Mouse (Mus musculus) stomach, embryonic 16.5 days (tissue): ENCODE results near the gene Elane. TPM values are rescaled to one million over a fixed set of nuclear protein-coding genes. Genes with fewer than 3 reads are reported as not detected.

Experiments used
- ATAC-seq: fragments of 200-750 bp; cut with Nextera tagmentation; 2 replicates; pipeline ENCODE4 v1.8.0; 2017; ENCODE audit warnings: moderate number of reproducible peaks, moderate TSS enrichment; ENCODE audit not compliant: insufficient read depth, low FRiP score
- H3K27ac ChIP-seq: fragments of 300-500 bp; sonication (generic); 2 replicates; pipeline ENCODE4 v1.5.1; 2014; ENCODE audit warnings: low read length
- H3K27me3 ChIP-seq: fragments of 300-500 bp; sonication (generic); 2 replicates; pipeline ENCODE4 v1.6.1; 2014; ENCODE audit warnings: low read length, control low read depth, mixed read lengths; ENCODE audit not compliant: control insufficient read depth, insufficient read depth
- H3K36me3 ChIP-seq: fragments of 300-500 bp; sonication (generic); 2 replicates; pipeline ENCODE4 v1.6.1; 2014; ENCODE audit warnings: low read length; ENCODE audit not compliant: control insufficient read depth, insufficient read depth
- H3K4me1 ChIP-seq: fragments of 300-500 bp; sonication (generic); 2 replicates; pipeline ENCODE4 v1.6.1; 2014; ENCODE audit warnings: low read length, control low read depth, mixed read lengths; ENCODE audit not compliant: control insufficient read depth, insufficient read depth
- H3K4me2 ChIP-seq: fragments of 300-500 bp; sonication (generic); 2 replicates; pipeline ENCODE4 v1.6.1; 2014; ENCODE audit warnings: low read depth, low read length, mixed read lengths
- H3K4me3 ChIP-seq: fragments of 300-500 bp; sonication (generic); replicated peaks from 2 replicates; pipeline ENCODE4 v1.5.1; 2014; ENCODE audit warnings: mild to moderate bottlenecking, low read length
- H3K9ac ChIP-seq: fragments of 300-500 bp; sonication (generic); 2 replicates; pipeline ENCODE4 v1.6.1; 2014; ENCODE audit warnings: low read length
- H3K9me3 ChIP-seq: fragments of 300-500 bp; sonication (generic); replicated peaks from 2 replicates; pipeline ENCODE4 v1.6.1; 2016; ENCODE audit warnings: low read length, control low read depth; ENCODE audit not compliant: control insufficient read depth
- WGBS: fragments of 180-500 bp; shearing (Covaris S2); extraction: QIAGEN DNeasy Blood & Tissue Kit; methylation state at CpG from one replicate; pipeline ENCODE4 v1.1.7; 2014; 5-methylcytosine and 5-hydroxymethylcytosine counted together
- polyA plus RNA-seq: library from polyadenylated mRNA; unstranded; fragments of >200 nt; fragmentation: Nextera tagmentation; extraction: Ambion mirVana; gene quantifications from 2 replicates; pipeline ENCODE4 v1.2.1, GENCODE M21; 2015

Elane gene
- polyA plus RNA-seq, 1 experiment from 2014 or later: 9.8 TPM

- Histone ChIP-seq H3K36me3 (peaks cover 42% of the 10 kb centered on the region), H3K4me3 (no peak overlapping the region), H3K4me1 (peaks cover 22% of the 10 kb centered on the region), H3K27ac (no peak overlapping the region), H3K9ac (no peak overlapping the region), H3K4me2 (no peak overlapping the region), H3K27me3 (no peaks in the 10 kb centered on the region), H3K9me3 (no peaks in the 10 kb centered on the region)
- no peak for ATAC-seq
- 57% methylated on average over 10 of the region's 10 CpGs for whole genome bisulfite sequencing
Measured at GRCm38 (mm10) chr10:79862925-79863324, 23.1 kb upstream of the Elane start.

- WGBS: 46% methylated on average over 10 of the region's 10 CpGs
- H3K4me1 ChIP-seq: 0 out of 2 replicates have a peak, but pooled peaks cover 7% of the 10 kb centered on the region
- H3K27ac ChIP-seq: no peak overlapping the region; the same call in 1 of the 2 replicates
- H3K36me3 ChIP-seq: peaks cover 37% of the 10 kb centered on the region
- no peaks in the 10 kb centered on the region for H3K27me3 ChIP-seq
- H3K4me3 ChIP-seq: no peak overlapping the region
- H3K9ac ChIP-seq: no peak overlapping the region
- no peak overlapping the region for H3K4me2 ChIP-seq
- no peaks in the 10 kb centered on the region for H3K9me3 ChIP-seq
- peak; percentile 8; the same call in 1 of the 2 replicates for ATAC-seq
Measured at GRCm38 (mm10) chr10:79864351-79865188, 21.5 kb upstream of the Elane start.

DNA sequence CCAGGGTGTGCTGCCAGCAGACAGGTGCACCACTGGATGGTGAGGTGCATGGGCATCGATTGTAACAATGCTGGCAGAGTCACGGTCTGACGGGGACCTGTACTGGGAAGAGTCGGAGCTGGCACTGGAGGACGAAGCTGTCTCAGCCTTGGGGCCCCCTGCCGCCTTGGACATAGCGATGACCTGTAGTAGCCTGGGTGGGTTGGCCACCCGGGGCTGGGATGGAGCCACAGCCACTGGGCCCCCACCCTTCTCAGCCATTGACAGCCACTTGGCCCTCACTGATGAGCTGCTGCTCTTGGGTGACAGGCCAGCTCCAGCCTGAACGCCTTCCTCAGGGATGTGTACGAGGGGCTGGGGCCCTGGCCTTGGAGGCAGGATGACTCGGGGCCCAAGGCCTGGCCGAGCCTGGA is 20.9 kb upstream of the Elane start:
- Histone ChIP-seq H3K9me3 (no peaks in the 10 kb centered on the region), H3K4me3 (no peak overlapping the region), H3K4me2 (no peak overlapping the region), H3K36me3 (peaks cover 31% of the 10 kb centered on the region), H3K4me1 (0 out of 2 replicates have a peak, but pooled peaks cover 5% of the 10 kb centered on the region), H3K27me3 (no peaks in the 10 kb centered on the region), H3K9ac (no peak overlapping the region), H3K27ac (no peak overlapping the region; the same call in 1 of the 2 replicates)
- 0 out of 2 replicates have a peak, but pooled peaks have one; percentile 4 for ATAC-seq
- 56% methylated on average over 12 of the region's 12 CpGs for WGBS

DNA sequence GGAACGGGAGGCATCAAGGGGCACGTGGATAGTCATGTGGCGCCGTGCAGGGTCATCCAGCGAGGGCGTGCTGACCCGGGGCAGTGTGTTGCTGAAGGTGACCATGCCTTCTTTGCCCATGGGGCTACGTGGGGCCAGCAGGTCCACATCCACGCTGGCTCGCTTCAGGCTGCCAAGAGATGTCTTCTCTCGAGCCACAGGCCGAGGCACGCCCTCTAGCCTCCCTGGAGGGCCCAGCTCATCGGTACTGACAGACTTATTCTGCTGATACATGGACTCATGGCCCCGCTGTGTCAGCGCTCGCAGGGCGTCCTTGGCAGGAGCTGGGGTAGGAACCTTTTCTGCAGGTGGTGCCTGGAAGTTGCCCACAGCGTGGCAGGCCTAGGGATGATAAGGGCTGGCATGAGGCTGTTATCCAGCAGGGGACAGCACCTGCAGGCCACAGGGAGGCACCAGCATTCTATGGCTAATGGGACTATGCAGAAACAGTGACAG is 20.2 kb upstream of the Elane start:
- WGBS: 64% methylated on average over 19 of the region's 19 CpGs
- H3K27ac ChIP-seq: no peak overlapping the region; the same call in 1 of the 2 replicates

DNA sequence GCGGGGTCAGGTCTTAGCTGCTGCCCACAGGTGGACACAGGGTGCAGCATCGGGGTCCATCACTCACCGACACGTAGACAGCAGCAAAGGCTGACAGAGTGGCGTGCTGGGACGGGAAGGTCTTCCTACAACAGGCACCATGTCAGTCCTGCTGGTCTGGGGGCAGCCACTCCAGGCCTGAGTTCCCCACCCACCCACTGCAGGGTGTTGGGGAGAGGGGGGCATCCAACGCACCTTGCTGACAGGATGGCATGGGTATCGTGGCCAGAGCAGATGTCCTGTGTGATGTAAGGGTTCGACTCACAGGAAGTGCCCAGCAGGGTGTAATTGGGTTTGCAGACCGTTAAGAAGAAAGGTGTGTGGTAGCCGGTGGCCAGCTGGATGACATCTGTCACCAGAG is 19.4 kb upstream of the Elane start:
- no peak for ATAC-seq
- no peaks in the 10 kb centered on the region for H3K27me3 ChIP-seq
- 72% methylated on average over 11 of the region's 11 CpGs for WGBS
- no peak overlapping the region for H3K4me2 ChIP-seq
- 0 out of 2 replicates have a peak, but pooled peaks cover 3% of the 10 kb centered on the region for H3K4me1 ChIP-seq
- no peak overlapping the region for H3K4me3 ChIP-seq
- H3K27ac ChIP-seq: no peak overlapping the region
- H3K9ac ChIP-seq: no peak overlapping the region
- H3K36me3 ChIP-seq: peaks cover 19% of the 10 kb centered on the region
- H3K9me3 ChIP-seq: no peaks in the 10 kb centered on the region

More for the DNA sequence above, 20.2 kb upstream of the Elane start:
- Histone ChIP-seq H3K27me3 (no peaks in the 10 kb centered on the region), H3K4me1 (0 out of 2 replicates have a peak, but pooled peaks cover 3% of the 10 kb centered on the region), H3K4me3 (no peak overlapping the region), H3K9ac (no peak overlapping the region), H3K36me3 (peaks cover 24% of the 10 kb centered on the region), H3K9me3 (no peaks in the 10 kb centered on the region), H3K4me2 (no peak overlapping the region)
- no peak for ATAC-seq

DNA sequence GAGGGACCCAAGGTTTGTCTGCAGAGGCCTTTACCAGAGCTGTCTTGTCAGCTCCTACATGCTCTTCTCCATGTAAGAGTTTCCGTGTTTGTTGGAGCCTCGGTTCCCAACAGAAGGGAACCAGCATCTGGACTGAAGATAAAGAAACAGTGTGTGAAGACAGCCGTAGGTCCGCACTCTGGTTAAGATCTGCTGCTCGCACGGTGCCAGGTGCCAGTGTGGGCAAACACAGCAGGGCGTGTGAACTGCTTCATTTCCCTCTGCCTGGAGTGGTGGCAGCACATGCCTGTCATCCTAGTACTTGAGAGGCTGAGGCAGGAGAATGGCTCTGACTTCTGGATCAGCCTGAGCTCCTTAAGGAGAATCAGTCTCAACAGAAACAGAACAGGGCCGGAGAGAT is 14.2 kb upstream of the Elane start:
- Histone ChIP-seq H3K9me3 (no peaks in the 10 kb centered on the region), H3K4me1 (peaks cover 8% of the 10 kb centered on the region), H3K36me3 (no peaks in the 10 kb centered on the region), H3K27ac (no peak overlapping the region), H3K4me2 (no peak overlapping the region), H3K27me3 (no peaks in the 10 kb centered on the region), H3K9ac (no peak overlapping the region), H3K4me3 (no peak overlapping the region)
- 84% methylated on average over 8 of the region's 8 CpGs for WGBS
- ATAC-seq: no peak

GRCm38 (mm10) chr10:79872862-79873261 is 13.2 kb upstream of the Elane start:
- ATAC-seq: no peak
- Histone ChIP-seq H3K27me3 (no peaks in the 10 kb centered on the region), H3K4me2 (no peak overlapping the region), H3K36me3 (no peaks in the 10 kb centered on the region), H3K4me1 (peaks cover 8% of the 10 kb centered on the region), H3K9ac (no peak overlapping the region), H3K9me3 (no peaks in the 10 kb centered on the region), H3K4me3 (no peak overlapping the region; the same call in 1 of the 2 replicates), H3K27ac (no peak overlapping the region)
- WGBS: 37% methylated on average over 3 of the region's 3 CpGs

DNA sequence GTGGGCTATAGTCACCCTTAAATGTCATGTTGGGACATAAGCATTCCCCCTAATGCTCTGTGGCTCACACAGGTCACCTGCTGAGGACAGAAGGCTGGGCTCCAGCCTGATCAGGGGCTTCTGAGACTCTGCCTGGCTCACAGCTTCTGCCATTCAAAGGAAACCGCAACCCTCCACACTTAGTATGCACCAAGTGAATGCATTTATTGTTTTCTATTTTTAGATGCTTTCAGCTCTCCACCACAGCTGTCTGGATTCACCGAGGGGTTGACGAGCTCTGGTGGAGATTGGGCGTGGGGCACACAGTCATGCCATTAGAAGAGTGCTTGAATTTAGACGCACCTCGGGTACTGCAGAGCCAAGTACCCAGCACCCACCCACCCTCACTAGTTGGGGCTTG is 12.7 kb upstream of the Elane start:
- H3K4me3 ChIP-seq: peak overlapping the region; percentile 67
- no peak for ATAC-seq
- H3K9ac ChIP-seq: peak overlapping the region; percentile 85
- H3K36me3 ChIP-seq: no peaks in the 10 kb centered on the region
- H3K27ac ChIP-seq: no peak overlapping the region
- no peaks in the 10 kb centered on the region for H3K9me3 ChIP-seq
- H3K4me2 ChIP-seq: peak overlapping the region; percentile 99
- H3K4me1 ChIP-seq: peaks cover 8% of the 10 kb centered on the region
- WGBS: 10% methylated on average over 6 of the region's 6 CpGs
- no peaks in the 10 kb centered on the region for H3K27me3 ChIP-seq

DNA sequence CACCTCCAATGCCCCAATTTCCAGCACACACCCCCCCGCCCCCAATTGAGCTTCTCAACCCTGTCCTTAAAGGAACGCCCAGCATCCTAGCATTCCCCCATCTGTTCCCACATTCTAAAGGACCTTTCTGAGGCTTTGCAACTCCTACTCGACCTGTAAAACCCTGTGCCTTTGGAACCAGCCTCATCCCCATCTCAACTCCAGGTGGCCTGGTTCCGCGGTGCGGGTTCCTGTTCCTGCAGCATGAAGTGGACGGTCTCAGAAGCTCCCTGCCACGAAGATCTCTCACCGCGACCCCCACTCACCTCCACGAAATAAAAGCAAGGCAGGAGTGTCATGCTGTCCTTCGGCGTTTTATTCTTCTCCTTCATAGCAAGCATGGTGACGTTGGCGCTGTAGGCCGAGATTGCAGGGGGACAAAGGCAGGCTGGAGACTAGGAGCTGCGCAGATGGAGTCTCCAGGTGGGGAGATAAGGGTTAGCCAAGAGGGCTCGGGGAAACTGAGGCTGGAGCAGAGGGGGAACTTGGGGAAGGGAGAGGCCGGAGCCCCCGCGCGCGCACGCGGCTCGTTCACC is 12.2 kb upstream of the Elane start:
- Histone ChIP-seq H3K4me3 (peak overlapping the region; percentile 67), H3K27ac (0 out of 2 replicates have a peak overlapping the region, but pooled peaks have one; percentile 16), H3K9ac (peak overlapping the region; percentile 85), H3K27me3 (no peaks in the 10 kb centered on the region), H3K9me3 (no peaks in the 10 kb centered on the region), H3K4me2 (peak overlapping the region; percentile 99), H3K4me1 (peaks cover 8% of the 10 kb centered on the region), H3K36me3 (no peaks in the 10 kb centered on the region)
- WGBS: 2% methylated on average over 26 of the region's 26 CpGs
- no peak for ATAC-seq
